Mouse (Mus musculus) bone marrow macrophage, adult 2 months (primary cell): ENCODE data around the gene Rnase9.

Experiments
- CTCF ChIP-seq: IDR thresholded peaks from 2 replicates; pipeline ENCODE4 v1.5.1; 2012; ENCODE audit warnings: low read depth, mild to moderate bottlenecking, low read length, moderate library complexity
- POLR2A ChIP-seq: IDR thresholded peaks from 2 replicates; pipeline ENCODE4 v1.6.1; 2012; ENCODE audit warnings: mild to moderate bottlenecking, low read depth, low read length, borderline replicate concordance

DNA sequence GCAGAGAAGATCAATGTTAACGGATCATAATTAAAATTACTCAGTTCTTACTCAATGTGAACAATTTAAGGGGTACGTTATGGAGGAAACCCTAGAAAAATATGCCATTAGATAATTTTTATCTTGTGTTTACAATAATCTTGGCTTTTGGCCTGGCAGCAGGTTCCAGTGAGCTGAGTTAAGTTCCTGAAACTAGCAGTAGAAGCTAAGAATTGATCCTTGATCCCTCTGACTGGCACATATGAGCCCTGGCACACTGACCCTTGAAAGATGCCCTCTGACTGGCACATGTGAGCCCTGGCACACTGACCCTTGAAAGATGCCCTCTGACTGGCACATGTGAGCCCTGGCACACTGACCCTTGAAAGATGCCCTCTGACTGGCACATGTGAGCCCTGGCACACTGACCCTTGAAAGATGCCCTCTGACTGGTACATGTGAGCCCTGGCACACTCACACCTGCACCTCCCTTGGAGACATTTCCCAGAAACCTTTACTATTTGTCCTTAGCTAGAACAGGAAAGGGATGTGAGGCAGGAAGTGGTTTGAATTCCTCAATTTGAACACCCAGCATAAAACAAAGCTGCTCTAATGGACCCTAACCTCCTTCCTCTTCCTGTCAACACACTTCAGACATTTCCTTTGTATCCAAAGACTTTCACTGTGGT, 43.5 kb downstream of the Rnase9 start:
- TF ChIP-seq CTCF (no peak), POLR2A (no peak)
